Mouse (Mus musculus) A20 (cell line): ENCODE measurements around the gene Eml6.

Source experiments
- DNase-seq: peaks from one replicate; pipeline ENCODE4 v3.0.0-alpha.2; 2011; ENCODE audit warnings: low read depth, low spot score

Eml6 gene

GRCm38 (mm10) chr11:29748750-29749467 lies 276.9 kb downstream of the Eml6 start:
- no peak for DNase-seq

- no peak for DNase-seq
Measured at GRCm38 (mm10) chr11:29747881-29748280, 278.0 kb downstream of the Eml6 start.

- DNase-seq = no peak
Measured at GRCm38 (mm10) chr11:29747365-29747764, 278.5 kb downstream of the Eml6 start.

GRCm38 (mm10) chr11:29746203-29746602 lies 279.6 kb downstream of the Eml6 start:
- DNase-seq = no peak

- no peak for DNase-seq
Measured at GRCm38 (mm10) chr11:29745513-29745912, 280.3 kb downstream of the Eml6 start.

GRCm38 (mm10) chr11:29744760-29745430 lies 280.9 kb downstream of the Eml6 start:
- no peak for DNase-seq

- no peak for DNase-seq
Measured at GRCm38 (mm10) chr11:29739752-29740151, 286.1 kb downstream of the Eml6 start.

GRCm38 (mm10) chr11:29727901-29728300 lies 297.9 kb downstream of the Eml6 start:
- DNase-seq = no peak

GRCm38 (mm10) chr11:29725610-29726009 lies 300.2 kb downstream of the Eml6 start:
- DNase-seq = no peak

- DNase-seq = no peak
Measured at GRCm38 (mm10) chr11:29725167-29725566, 300.7 kb downstream of the Eml6 start.

GRCm38 (mm10) chr11:29724213-29724612 lies 301.6 kb downstream of the Eml6 start:
- no peak for DNase-seq

- DNase-seq = no peak
Measured at GRCm38 (mm10) chr11:29719597-29719996, 306.2 kb downstream of the Eml6 start.

GRCm38 (mm10) chr11:29718541-29718940 lies 307.3 kb downstream of the Eml6 start:
- DNase-seq = no peak

- DNase-seq = no peak
Measured at GRCm38 (mm10) chr11:29715499-29715898, 310.3 kb downstream of the Eml6 start.

- DNase-seq = no peak
Measured at GRCm38 (mm10) chr11:29714789-29715188, 311.0 kb downstream of the Eml6 start.

GRCm38 (mm10) chr11:29714114-29714513 lies 311.7 kb downstream of the Eml6 start:
- no peak for DNase-seq

- DNase-seq = peak; percentile 49
Measured at GRCm38 (mm10) chr11:29709512-29709911, 316.3 kb downstream of the Eml6 start.

GRCm38 (mm10) chr11:29706845-29707244 lies 319.0 kb downstream of the Eml6 start:
- DNase-seq = no peak

- DNase-seq = peak; percentile 61
Measured at GRCm38 (mm10) chr11:29705263-29705662, 320.6 kb downstream of the Eml6 start.

GRCm38 (mm10) chr11:29702721-29703120 lies 323.1 kb downstream of the Eml6 start:
- no peak for DNase-seq

- DNase-seq = no peak
Measured at GRCm38 (mm10) chr11:29694754-29695153, 331.1 kb downstream of the Eml6 start.

GRCm38 (mm10) chr11:29693576-29694410 lies 332.0 kb downstream of the Eml6 start:
- DNase-seq = peak; percentile 91
